Mouse (Mus musculus) testis, adult 2 months (tissue): ENCODE data around the gene Gnl1. TPM values are rescaled to one million over a fixed set of nuclear protein-coding genes. Genes with fewer than 3 reads are reported as not detected.
"Not testable (repeated sequence)": the region's sequence is repeated elsewhere in the genome, so short reads cannot be mapped to it uniquely, and the experiment has no call there.

Source experiments
- H3K27ac ChIP-seq: fragments of 200-500 bp; 2 replicates; pipeline ENCODE4 v1.5.1; 2012; ENCODE audit warnings: low read depth, low read length; ENCODE audit not compliant: control insufficient read depth, insufficient read depth
- H3K27me3 ChIP-seq: fragments of 200-500 bp; 2 replicates; pipeline ENCODE4 v1.6.1; 2012; ENCODE audit warnings: mild to moderate bottlenecking, low read length, moderate library complexity; ENCODE audit not compliant: control insufficient read depth, insufficient read depth
- H3K36me3 ChIP-seq: fragments of 200-500 bp; 2 replicates; pipeline ENCODE4 v1.6.1; 2012; ENCODE audit warnings: mild to moderate bottlenecking, low read length; ENCODE audit not compliant: control insufficient read depth, insufficient read depth
- H3K4me1 ChIP-seq: fragments of 200-500 bp; 2 replicates; pipeline ENCODE4 v1.6.1; 2012; ENCODE audit warnings: low read length; ENCODE audit not compliant: control insufficient read depth, insufficient read depth
- H3K4me3 ChIP-seq: fragments of 200-500 bp; 2 replicates; pipeline ENCODE4 v1.5.1; 2012; ENCODE audit warnings: low read depth, mild to moderate bottlenecking, low read length, moderate library complexity, mixed read lengths; ENCODE audit not compliant: control insufficient read depth
- CTCF ChIP-seq: fragments of 200-500 bp; IDR thresholded peaks from 2 replicates; pipeline ENCODE4 v1.5.1; 2012; ENCODE audit warnings: low read depth, mild to moderate bottlenecking, inconsistent platforms, low read length, moderate library complexity; ENCODE audit not compliant: control insufficient read depth, insufficient read depth, insufficient replicate concordance
- POLR2A ChIP-seq: fragments of 200-500 bp; IDR thresholded peaks from 2 replicates; pipeline ENCODE4 v1.6.1; 2012; ENCODE audit warnings: low read depth, mild to moderate bottlenecking, inconsistent platforms, low read length, moderate library complexity; ENCODE audit not compliant: control insufficient read depth
- polyA plus RNA-seq: library from polyadenylated mRNA; depleted of rRNA; stranded (reverse); fragments of >200 nt; gene quantifications from 2 replicates; pipeline ENCODE4 v1.2.3, GENCODE M21; 2012

Gene Gnl1
- polyA plus RNA-seq, 1 experiment = 109 TPM

- Histone ChIP-seq H3K27ac (no peak overlapping the region), H3K36me3 (no peaks in the 10 kb centered on the region), H3K4me3 (no peak overlapping the region), H3K27me3 (no peaks in the 10 kb centered on the region), H3K4me1 (no peaks in the 10 kb centered on the region; the same call in 1 of the 2 replicates)
- no peak for TF ChIP-seq CTCF
- no peak for TF ChIP-seq POLR2A
These were observed 49.4 kb downstream of the Gnl1 start for GRCm38 (mm10) chr17:36028879-36029619.

DNA sequence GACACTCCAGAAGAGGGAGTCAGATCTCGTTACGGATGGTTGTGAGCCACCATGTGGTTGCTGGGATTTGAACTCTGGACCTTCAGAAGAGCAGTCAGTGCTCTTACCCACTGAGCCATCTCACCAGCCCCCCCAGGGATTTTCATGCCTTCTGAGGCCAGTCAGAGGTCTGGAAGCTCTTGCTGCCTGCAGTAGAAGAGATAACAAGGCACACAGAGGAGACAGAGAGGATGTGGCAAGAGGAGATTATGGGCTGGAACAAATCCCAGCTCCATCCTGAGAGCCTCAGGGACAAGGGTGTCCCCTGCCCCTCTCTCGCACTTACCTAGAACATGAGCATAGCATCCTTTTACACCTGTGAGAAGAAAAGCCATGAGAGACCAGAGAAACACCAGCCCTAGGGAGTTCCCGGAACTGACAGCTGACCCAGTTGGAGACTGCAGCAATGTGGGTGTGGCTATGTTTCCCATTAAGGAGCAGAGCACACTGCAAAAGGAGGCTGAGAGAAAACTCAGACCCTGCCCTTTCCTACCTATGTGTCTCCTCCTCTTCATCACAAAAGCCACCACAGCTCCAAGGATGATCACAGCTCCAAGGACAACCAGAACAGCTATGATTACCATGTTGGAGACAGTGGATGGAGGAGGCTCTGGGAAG lies 50.5 kb downstream of the Gnl1 start:
- H3K4me3 ChIP-seq, H3K36me3 ChIP-seq, H3K27me3 ChIP-seq, H3K27ac ChIP-seq, H3K4me1 ChIP-seq: not testable (repeated sequence)

DNA sequence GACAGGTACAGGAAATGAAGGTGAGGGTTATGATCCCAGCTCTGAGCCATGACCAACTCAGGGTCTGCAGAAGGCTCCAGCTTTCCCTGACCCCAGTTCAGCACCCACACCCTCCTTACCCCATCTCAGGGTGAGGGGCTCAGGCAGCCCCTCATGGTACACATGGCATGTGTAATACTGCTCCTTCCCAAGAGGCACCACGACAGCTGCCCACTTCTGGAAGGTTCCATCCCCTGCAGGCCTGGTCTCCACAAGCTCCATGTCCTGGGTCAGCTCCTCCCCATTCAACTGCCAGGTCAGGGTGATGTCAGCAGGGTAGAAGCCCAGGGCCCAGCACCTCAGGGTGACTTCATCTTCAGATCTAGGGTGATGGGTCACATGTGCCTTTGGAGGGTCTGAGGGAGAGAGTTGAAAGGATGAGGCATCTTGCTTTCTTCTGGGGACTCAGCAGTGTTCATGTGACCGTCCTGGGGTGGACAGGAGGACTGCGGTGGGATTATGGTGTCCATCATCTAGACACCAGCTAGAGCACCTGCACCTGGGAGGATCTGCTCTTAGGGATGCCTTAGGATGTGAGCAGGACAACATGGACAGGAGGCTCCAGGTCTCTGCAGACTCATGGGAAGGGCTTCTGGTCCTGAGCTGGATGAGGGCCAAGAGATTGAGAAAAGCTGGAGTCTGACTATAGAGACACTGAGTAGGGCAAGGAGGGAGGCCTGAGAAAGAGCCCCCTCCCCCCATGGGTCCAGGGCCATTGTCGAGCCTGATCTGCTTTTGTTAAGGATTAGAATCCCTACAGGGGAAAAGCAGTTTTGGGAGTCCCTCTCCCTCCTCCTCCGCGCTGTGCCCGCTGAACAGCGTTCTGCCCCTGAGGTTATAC lies 51.3 kb downstream of the Gnl1 start:
- not testable (repeated sequence) for H3K27ac ChIP-seq, H3K36me3 ChIP-seq, H3K4me3 ChIP-seq, H3K4me1 ChIP-seq, H3K27me3 ChIP-seq

- not testable (repeated sequence) for H3K4me1 ChIP-seq, H3K27me3 ChIP-seq, H3K36me3 ChIP-seq, H3K27ac ChIP-seq
- TF ChIP-seq CTCF = 0 out of 2 replicates have a peak, but pooled peaks have one; percentile 11
- peak overlapping the region; percentile 58 for H3K4me3 ChIP-seq
These were observed 52.1 kb downstream of the Gnl1 start for GRCm38 (mm10) chr17:36031583-36032331.

DNA sequence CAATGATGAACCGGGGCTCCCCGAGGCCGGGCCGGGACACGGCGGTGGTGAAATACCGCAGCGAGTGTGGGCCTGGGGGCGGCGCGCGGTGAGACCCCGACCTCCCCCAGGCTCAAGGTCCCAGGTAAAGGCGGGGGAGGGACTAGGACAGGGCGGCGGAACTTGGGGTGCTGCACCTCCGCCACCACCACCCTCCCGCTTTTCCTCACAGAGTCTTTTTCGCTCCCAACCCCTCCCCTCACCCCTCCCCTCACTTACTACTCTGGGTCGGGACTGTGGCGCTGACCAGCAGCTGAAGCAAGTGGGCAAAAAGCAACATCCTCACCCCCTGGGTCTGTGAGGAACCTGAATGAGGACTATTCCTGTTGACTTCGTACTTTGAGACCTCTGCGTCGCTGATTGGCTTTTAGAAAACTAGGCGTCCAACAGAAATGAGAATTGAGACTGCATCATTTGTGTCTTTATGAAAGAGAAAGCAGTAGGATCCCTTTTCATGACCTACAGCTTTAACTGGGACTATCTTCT lies 52.8 kb downstream of the Gnl1 start, which contains the start of gene H2-T23:
TSS of gene H2-T23 (minus strand) at position 505 of the 525 bp plus-strand sequence.
- not testable (repeated sequence) for H3K27ac ChIP-seq, H3K27me3 ChIP-seq, H3K4me1 ChIP-seq, H3K36me3 ChIP-seq
- peak within 1 kb of the TSS; percentile 58 for H3K4me3 ChIP-seq

GRCm38 (mm10) chr17:36034524-36034923 lies 54.9 kb downstream of the Gnl1 start:
- not testable (repeated sequence) for H3K36me3 ChIP-seq, H3K27ac ChIP-seq, H3K27me3 ChIP-seq, H3K4me3 ChIP-seq, H3K4me1 ChIP-seq

- not testable (repeated sequence) for H3K4me3 ChIP-seq, H3K27me3 ChIP-seq, H3K27ac ChIP-seq, H3K4me1 ChIP-seq, H3K36me3 ChIP-seq
These were observed 55.5 kb downstream of the Gnl1 start for GRCm38 (mm10) chr17:36035010-36035638.

- H3K27ac ChIP-seq, H3K4me1 ChIP-seq, H3K27me3 ChIP-seq, H3K36me3 ChIP-seq, H3K4me3 ChIP-seq: not testable (repeated sequence)
These were observed 56.5 kb downstream of the Gnl1 start for GRCm38 (mm10) chr17:36036126-36036525.
